Mouse (Mus musculus): Measurements from ENCODE around the gene Pxylp1. TPM values are rescaled to one million over a fixed set of nuclear protein-coding genes. Genes with fewer than 3 reads are reported as not detected.

The Pxylp1 gene
- polyA plus RNA-seq, 1 experiment: 17.6 TPM

DNA sequence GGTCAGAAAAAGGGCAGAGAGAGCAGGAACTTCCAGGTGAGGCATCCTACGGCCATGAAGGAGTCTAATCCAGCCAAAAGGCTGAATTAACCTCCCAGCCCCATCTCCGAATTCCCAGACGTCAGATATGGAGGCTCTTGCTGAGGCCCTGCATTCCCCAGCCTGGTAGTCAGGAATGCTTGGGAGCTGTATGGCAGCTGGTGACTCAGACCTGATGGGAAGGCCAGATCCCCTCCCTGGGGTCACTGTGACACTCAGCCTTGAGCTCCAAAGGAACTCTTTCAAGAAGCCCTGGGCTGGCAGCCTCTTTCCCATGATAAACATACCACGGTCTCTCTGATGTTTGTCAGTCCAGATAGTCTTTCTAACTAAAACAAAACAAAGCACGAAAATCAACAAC lies 109.2 kb downstream of the Pxylp1 start:
- DNase-seq (ENCODE audit: extremely low spot score in 1 of 2, low spot score in 1 of 2): no peak

DNA sequence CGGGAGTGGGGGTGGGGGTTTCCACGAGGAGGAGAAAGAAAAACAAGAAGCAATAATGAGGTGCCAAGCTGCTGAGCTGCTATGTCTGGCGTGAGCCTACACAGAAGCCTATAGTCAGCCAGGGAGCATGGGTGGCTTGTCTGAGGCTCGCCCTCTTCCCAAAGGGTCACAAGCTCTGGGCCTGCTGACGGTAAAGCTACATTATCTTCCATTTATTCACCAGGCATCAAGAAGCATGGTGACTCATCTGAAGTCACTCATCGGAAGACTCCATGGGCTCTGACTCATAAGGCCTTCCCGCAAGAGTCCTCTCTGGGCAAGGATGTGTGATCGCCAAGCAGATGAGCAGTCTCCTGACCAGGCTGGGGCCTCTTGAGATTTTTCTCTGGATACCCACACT lies 110.4 kb downstream of the Pxylp1 start:
- no peak for DNase-seq (ENCODE audit: extremely low spot score in 1 of 2, low spot score in 1 of 2)

Other genes starting within 250 kb of the Pxylp1 start
- 19.0 and 20.5 TPM in 2 replicates for gene Zbtb38, start 139.8 kb downstream of the Pxylp1 start, polyA plus RNA-seq (2012; rRNA removed)
- 9.1 and 11.9 TPM in 2 replicates for gene Spsb4, start 126.2 kb upstream of the Pxylp1 start, polyA plus RNA-seq (2012; rRNA removed)
- 65.9 and 71.5 TPM in 2 replicates for gene Slc25a36, start 218.5 kb upstream of the Pxylp1 start, polyA plus RNA-seq (2012; rRNA removed)